Mouse (Mus musculus): ENCODE data around the gene Rassf5.
A peak's percentile ranks its signal among the peaks of the same experiment; 100 is the strongest.

The Rassf5 gene

GRCm38 (mm10) chr1:131245089-131245856 is at the start of gene Rassf5:
Gene Rassf5, minus strand, starts transcription at chr1:131245258.
- peak; percentile 29 for DNase-seq (ENCODE audit: low read depth, low spot score)

- DNase-seq (ENCODE audit: low read depth, low spot score), result no peak
Measured at GRCm38 (mm10) chr1:131293922-131294250, 48.8 kb upstream of the Rassf5 start.

GRCm38 (mm10) chr1:131293221-131293921 is 48.3 kb upstream of the Rassf5 start:
- no peak for DNase-seq (ENCODE audit: low read depth, low spot score)

GRCm38 (mm10) chr1:131290648-131291047 is 45.6 kb upstream of the Rassf5 start:
- peak; percentile 38 for DNase-seq (ENCODE audit: low read depth, low spot score)

GRCm38 (mm10) chr1:131288938-131289337 is 43.9 kb upstream of the Rassf5 start:
- DNase-seq (ENCODE audit: low read depth, low spot score), result no peak

GRCm38 (mm10) chr1:131287267-131287666 is 42.2 kb upstream of the Rassf5 start:
- no peak for DNase-seq (ENCODE audit: low read depth, low spot score)

- no peak for DNase-seq (ENCODE audit: low read depth, low spot score)
Measured at GRCm38 (mm10) chr1:131286803-131287202, 41.7 kb upstream of the Rassf5 start.

GRCm38 (mm10) chr1:131284616-131285015 is 39.6 kb upstream of the Rassf5 start:
- no peak for DNase-seq (ENCODE audit: low read depth, low spot score)

GRCm38 (mm10) chr1:131284167-131284566 is 39.1 kb upstream of the Rassf5 start:
- no peak for DNase-seq (ENCODE audit: low read depth, low spot score)

- DNase-seq (ENCODE audit: low read depth, low spot score), result no peak
Measured at GRCm38 (mm10) chr1:131281731-131282130, 36.7 kb upstream of the Rassf5 start.

- no peak for DNase-seq (ENCODE audit: low read depth, low spot score)
Measured at GRCm38 (mm10) chr1:131280280-131280679, 35.2 kb upstream of the Rassf5 start.

- DNase-seq (ENCODE audit: low read depth, low spot score), result no peak
Measured at GRCm38 (mm10) chr1:131279456-131279776, 34.4 kb upstream of the Rassf5 start, which contains the start of gene Ikbke. Gene Ikbke, minus strand, starts transcription at chr1:131279606.

- DNase-seq (ENCODE audit: low read depth, low spot score), result no peak
Measured at GRCm38 (mm10) chr1:131278606-131279455, 33.8 kb upstream of the Rassf5 start.

GRCm38 (mm10) chr1:131276831-131277230 is 31.8 kb upstream of the Rassf5 start:
- DNase-seq (ENCODE audit: low read depth, low spot score), result no peak

- no peak for DNase-seq (ENCODE audit: low read depth, low spot score)
Measured at GRCm38 (mm10) chr1:131275577-131275976, 30.5 kb upstream of the Rassf5 start.

- DNase-seq (ENCODE audit: low read depth, low spot score), result no peak
Measured at GRCm38 (mm10) chr1:131274725-131275539, 29.9 kb upstream of the Rassf5 start.

GRCm38 (mm10) chr1:131269797-131270578 is 24.9 kb upstream of the Rassf5 start:
- DNase-seq (ENCODE audit: low read depth, low spot score), result peak; percentile 69

- DNase-seq (ENCODE audit: low read depth, low spot score), result no peak
Measured at GRCm38 (mm10) chr1:131268776-131269175, 23.7 kb upstream of the Rassf5 start.

GRCm38 (mm10) chr1:131263905-131264304 is 18.8 kb upstream of the Rassf5 start:
- no peak for DNase-seq (ENCODE audit: low read depth, low spot score)

GRCm38 (mm10) chr1:131260309-131260656 is 15.2 kb upstream of the Rassf5 start:
- peak; percentile 57 for DNase-seq (ENCODE audit: low read depth, low spot score)

All from retina, postnatal 7 days (tissue).